Mouse (Mus musculus): ENCODE results near the gene Lefty2.

GRCm38 (mm10) chr1:180849701-180850301, 43.1 kb upstream of the Lefty2 start:
- TF ChIP-seq CTCF (IDR thresholded peaks at IDR 0.05; ENCODE audit: borderline replicate concordance, control insufficient read depth, extremely low read depth, insufficient read depth, low read length, poor library complexity) (no peak), POLR2A (IDR thresholded peaks at IDR 0.05; ENCODE audit: control insufficient read depth, extremely low read depth, insufficient read depth, low read length, poor library complexity) (no peak)

All from thymus, adult 2 months (tissue).